Mouse (Mus musculus) heart, embryonic 11.5 days (tissue): ENCODE results near the gene Cacng8. TPM values are rescaled to one million over a fixed set of nuclear protein-coding genes. Genes with fewer than 3 reads are reported as not detected.
A peak's percentile ranks its signal among the peaks of the same experiment; 100 is the strongest.

ENCODE experiments used
- ATAC-seq: fragments of 200-750 bp; cut with Nextera tagmentation; replicated peaks from 2 replicates; pipeline ENCODE4 v1.8.0; 2017; ENCODE audit warnings: moderate library complexity; ENCODE audit not compliant: insufficient number of reproducible peaks, low FRiP score, low TSS enrichment
- H3K27ac ChIP-seq: fragments of 300-500 bp; sonication (generic); 2 replicates; pipeline ENCODE4 v1.5.1; 2014; ENCODE audit warnings: mild to moderate bottlenecking, low read depth, low read length
- H3K27me3 ChIP-seq: fragments of 300-500 bp; sonication (generic); 2 replicates; pipeline ENCODE4 v1.6.1; 2014; ENCODE audit warnings: mild to moderate bottlenecking, low read length, mixed read lengths; ENCODE audit not compliant: control insufficient read depth, insufficient read depth
- H3K36me3 ChIP-seq: fragments of 300-500 bp; sonication (generic); 2 replicates; pipeline ENCODE4 v1.6.1; 2014; ENCODE audit warnings: mild to moderate bottlenecking, low read length, moderate library complexity, mixed read lengths; ENCODE audit not compliant: control insufficient read depth, insufficient read depth
- H3K4me1 ChIP-seq: fragments of 300-500 bp; sonication (generic); 2 replicates; pipeline ENCODE4 v1.6.1; 2014; ENCODE audit warnings: low read length; ENCODE audit not compliant: control insufficient read depth, insufficient read depth
- H3K4me2 ChIP-seq: fragments of 300-500 bp; sonication (generic); 2 replicates; pipeline ENCODE4 v1.6.1; 2014; ENCODE audit warnings: mild to moderate bottlenecking, moderate library complexity
- H3K4me3 ChIP-seq: fragments of 300-500 bp; sonication (generic); 2 replicates; pipeline ENCODE4 v1.5.1; 2014; ENCODE audit warnings: low read depth, low read length
- H3K9ac ChIP-seq: fragments of 300-500 bp; sonication (generic); 2 replicates; pipeline ENCODE4 v1.6.1; 2014; ENCODE audit warnings: mild to moderate bottlenecking, low read depth, low read length, moderate library complexity
- H3K9me3 ChIP-seq: fragments of 300-500 bp; sonication (generic); replicated peaks from 2 replicates; pipeline ENCODE4 v1.6.1; 2016; ENCODE audit warnings: low read length; ENCODE audit not compliant: control insufficient read depth
- WGBS: fragments of 180-500 bp; shearing (Covaris S2); extraction: QIAGEN DNeasy Blood & Tissue Kit; methylation state at CpG from one replicate; pipeline ENCODE4 v1.1.7; 2014; ENCODE audit not compliant: insufficient replicate concordance; 5-methylcytosine and 5-hydroxymethylcytosine counted together
- polyA plus RNA-seq: library from polyadenylated mRNA; unstranded; fragments of >200 nt; fragmentation: Nextera tagmentation; extraction: Ambion mirVana; gene quantifications from 2 replicates; pipeline ENCODE4 v1.2.1, GENCODE M21; 2014

The Cacng8 gene
- polyA plus RNA-seq, 1 experiment from 2014 or later, result 1.7 TPM

DNA sequence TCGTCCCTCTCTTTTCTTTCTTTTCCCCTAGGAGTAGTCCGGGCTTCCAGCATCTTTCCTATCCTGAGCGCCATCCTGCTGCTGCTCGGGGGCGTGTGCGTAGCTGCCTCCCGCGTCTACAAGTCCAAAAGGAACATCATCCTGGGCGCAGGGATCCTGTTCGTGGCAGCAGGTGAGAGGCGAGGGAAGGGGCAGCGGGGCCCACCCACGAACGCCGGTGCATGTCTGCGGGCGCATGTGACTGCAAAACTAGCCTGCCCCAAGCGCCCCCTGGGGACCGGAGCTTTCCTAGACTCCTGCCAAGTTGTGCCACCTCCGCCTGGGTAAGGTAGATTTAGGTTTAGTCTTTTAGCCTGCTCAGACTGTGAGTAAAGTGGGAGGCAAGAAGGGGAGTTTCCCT lies 21.6 kb downstream of the Cacng8 start:
- no peaks in the 10 kb centered on the region for H3K36me3 ChIP-seq
- H3K9me3 ChIP-seq, result peaks cover 5% of the 10 kb centered on the region; the same call in 1 of the 2 replicates
- 2% methylated on average over 20 of the region's 20 CpGs for WGBS
- H3K4me1 ChIP-seq, result peaks cover 10% of the 10 kb centered on the region; the same call in 1 of the 2 replicates
- H3K27ac ChIP-seq, result no peak overlapping the region
- H3K4me3 ChIP-seq, result peak overlapping the region; percentile 45
- peak overlapping the region; percentile 73 for H3K4me2 ChIP-seq
- peaks cover 58% of the 10 kb centered on the region for H3K27me3 ChIP-seq
- ATAC-seq, result no peak
- H3K9ac ChIP-seq, result no peak overlapping the region

DNA sequence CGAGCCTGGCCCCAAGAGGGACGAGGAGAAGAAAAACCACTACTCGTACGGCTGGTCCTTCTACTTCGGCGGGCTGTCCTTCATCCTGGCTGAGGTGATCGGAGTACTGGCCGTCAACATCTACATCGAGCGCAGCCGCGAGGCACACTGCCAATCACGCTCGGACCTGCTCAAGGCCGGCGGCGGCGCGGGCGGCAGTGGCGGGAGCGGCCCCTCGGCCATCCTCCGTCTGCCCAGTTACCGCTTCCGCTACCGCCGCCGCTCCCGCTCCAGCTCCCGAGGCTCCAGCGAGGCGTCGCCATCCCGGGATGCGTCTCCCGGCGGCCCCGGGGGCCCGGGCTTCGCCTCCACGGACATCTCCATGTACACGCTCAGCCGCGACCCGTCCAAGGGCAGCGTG lies 24.4 kb downstream of the Cacng8 start:
- Histone ChIP-seq H3K4me1 (peaks cover 10% of the 10 kb centered on the region; the same call in 1 of the 2 replicates), H3K9me3 (peaks cover 5% of the 10 kb centered on the region; the same call in 1 of the 2 replicates), H3K36me3 (no peaks in the 10 kb centered on the region), H3K27ac (no peak overlapping the region), H3K4me2 (peak overlapping the region; percentile 100), H3K27me3 (peaks cover 82% of the 10 kb centered on the region), H3K4me3 (peak overlapping the region; percentile 66), H3K9ac (peak overlapping the region; percentile 59)
- under 1% methylated on average over 32 of the region's 47 CpGs for WGBS
- no peak; the same call in 1 of the 2 replicates for ATAC-seq

DNA sequence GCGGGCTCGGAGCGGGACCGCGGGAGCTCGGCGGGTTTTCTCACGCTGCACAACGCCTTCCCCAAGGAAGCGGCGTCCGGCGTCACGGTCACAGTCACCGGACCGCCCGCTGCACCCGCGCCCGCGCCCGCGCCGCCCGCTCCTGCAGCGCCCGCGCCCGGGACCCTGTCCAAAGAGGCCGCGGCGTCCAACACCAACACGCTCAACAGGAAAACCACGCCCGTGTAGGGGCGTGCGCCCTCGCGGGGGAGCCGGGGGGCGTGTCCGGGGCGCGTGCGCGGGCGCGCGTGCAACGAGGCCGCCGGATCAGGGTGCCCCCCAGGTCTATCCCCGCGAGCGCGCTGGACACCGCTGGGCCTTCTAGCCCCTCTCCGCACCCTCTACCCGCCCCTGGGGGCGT lies 24.9 kb downstream of the Cacng8 start:
- ATAC-seq, result no peak
- no peaks in the 10 kb centered on the region for H3K36me3 ChIP-seq
- WGBS, result under 1% methylated on average over 36 of the region's 60 CpGs
- no peak overlapping the region for H3K27ac ChIP-seq
- peaks cover 80% of the 10 kb centered on the region for H3K27me3 ChIP-seq
- peaks cover 10% of the 10 kb centered on the region; the same call in 1 of the 2 replicates for H3K4me1 ChIP-seq
- peak overlapping the region; percentile 59; the same call in 1 of the 2 replicates for H3K9ac ChIP-seq
- H3K9me3 ChIP-seq, result peaks cover 5% of the 10 kb centered on the region; the same call in 1 of the 2 replicates
- H3K4me3 ChIP-seq, result peak overlapping the region; percentile 66
- H3K4me2 ChIP-seq, result peak overlapping the region; percentile 100

DNA sequence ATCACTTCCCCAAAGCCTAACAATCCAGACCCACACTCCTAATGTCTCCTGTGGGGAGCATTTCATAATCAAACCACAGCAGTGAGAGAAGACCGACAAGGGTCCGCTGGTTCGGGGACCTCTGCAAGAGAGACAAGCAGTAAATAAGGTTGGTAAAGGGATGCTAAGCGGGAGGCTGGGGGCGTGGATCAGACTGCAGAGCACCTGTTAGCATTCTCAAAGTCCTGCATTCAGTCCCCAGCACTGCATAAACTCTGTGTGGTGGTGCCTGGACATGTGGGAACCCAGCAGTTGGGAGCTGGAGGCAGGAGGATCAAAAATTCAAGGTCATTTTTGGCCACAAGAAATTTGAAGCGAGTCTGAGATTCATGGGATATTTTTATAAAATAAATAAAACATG lies 29.5 kb downstream of the Cacng8 start:
- Histone ChIP-seq H3K4me1 (0 out of 2 replicates have a peak, but pooled peaks cover 3% of the 10 kb centered on the region), H3K9ac (no peak overlapping the region), H3K27me3 (peaks cover 77% of the 10 kb centered on the region), H3K27ac (no peak overlapping the region), H3K9me3 (peaks cover 5% of the 10 kb centered on the region; the same call in 1 of the 2 replicates), H3K36me3 (no peaks in the 10 kb centered on the region), H3K4me3 (no peak overlapping the region), H3K4me2 (no peak overlapping the region)
- no peak for ATAC-seq
- WGBS, result 37% methylated on average over 6 of the region's 6 CpGs

DNA sequence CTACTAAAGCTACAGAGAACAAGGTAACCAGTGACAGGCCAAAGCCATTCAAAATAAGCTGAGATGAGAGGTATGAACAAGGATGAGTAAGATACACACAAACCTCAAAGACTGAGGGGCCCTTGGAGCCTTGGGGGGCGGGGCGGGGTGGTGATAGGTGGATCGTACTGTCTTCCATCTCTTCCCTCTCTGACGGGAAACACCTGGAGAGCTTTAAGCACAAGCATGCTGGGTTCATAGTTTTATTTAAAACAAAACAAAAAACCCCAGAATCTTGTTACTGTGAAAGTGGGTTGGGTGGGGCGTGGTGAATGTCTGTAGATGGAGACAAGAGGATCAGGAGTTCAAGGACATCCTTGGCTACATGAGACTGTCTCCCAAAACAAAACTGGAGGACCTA lies 30.0 kb downstream of the Cacng8 start:
- ATAC-seq, result no peak
- Histone ChIP-seq H3K4me1 (0 out of 2 replicates have a peak, but pooled peaks cover 3% of the 10 kb centered on the region), H3K4me2 (no peak overlapping the region), H3K9me3 (peaks cover 5% of the 10 kb centered on the region; the same call in 1 of the 2 replicates), H3K9ac (no peak overlapping the region), H3K36me3 (no peaks in the 10 kb centered on the region), H3K27ac (no peak overlapping the region), H3K4me3 (no peak overlapping the region), H3K27me3 (peaks cover 79% of the 10 kb centered on the region)
- WGBS, result 56% methylated on average over 5 of the region's 5 CpGs

DNA sequence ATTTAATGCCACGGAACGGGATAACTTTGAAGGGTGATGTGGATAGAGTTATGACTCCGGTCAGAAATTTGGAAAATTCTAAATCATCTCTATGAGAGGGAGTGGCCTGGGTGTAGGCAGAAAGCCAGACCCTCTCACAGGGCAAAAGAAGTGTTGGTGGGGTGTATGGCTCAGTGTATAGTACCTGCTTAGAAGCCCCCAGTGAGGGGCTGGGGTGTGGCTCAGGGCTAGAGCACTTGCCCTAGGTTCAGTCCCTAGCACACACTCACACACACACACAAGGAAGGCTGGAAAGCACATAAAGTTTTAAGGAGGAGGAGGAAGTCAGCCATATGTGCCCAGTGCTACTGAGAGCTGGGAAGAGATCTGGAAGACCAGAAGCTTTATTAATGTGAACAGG lies 30.8 kb downstream of the Cacng8 start:
- no peak overlapping the region for H3K4me3 ChIP-seq
- no peak overlapping the region for H3K4me2 ChIP-seq
- H3K27ac ChIP-seq, result no peak overlapping the region
- no peak for ATAC-seq
- no peaks in the 10 kb centered on the region for H3K36me3 ChIP-seq
- WGBS, result 81% methylated on average over 3 of the region's 3 CpGs
- no peaks in the 10 kb centered on the region for H3K4me1 ChIP-seq
- H3K9me3 ChIP-seq, result peaks cover 1% of the 10 kb centered on the region; the same call in 1 of the 2 replicates
- peaks cover 71% of the 10 kb centered on the region for H3K27me3 ChIP-seq
- H3K9ac ChIP-seq, result no peak overlapping the region

DNA sequence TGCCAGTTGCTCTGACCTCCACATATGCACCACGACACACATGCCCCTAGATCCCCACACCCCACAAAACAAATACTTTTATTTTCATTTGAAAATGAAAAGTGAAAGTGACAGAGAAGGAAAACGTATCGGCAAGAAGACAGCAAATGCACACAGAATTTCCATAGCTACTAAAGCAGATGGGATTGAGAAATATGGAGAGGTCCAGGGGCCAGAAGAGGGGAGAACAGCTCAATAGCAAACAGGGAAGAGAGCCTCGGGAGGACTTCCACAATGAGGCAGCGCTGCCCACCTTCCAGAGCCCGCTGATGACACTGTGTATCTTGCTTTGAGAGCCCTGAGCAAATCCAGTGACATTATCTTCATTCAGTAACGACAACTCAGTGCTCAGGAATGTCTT lies 31.6 kb downstream of the Cacng8 start:
- ATAC-seq, result no peak
- no peak overlapping the region for H3K4me3 ChIP-seq
- no peaks in the 10 kb centered on the region for H3K36me3 ChIP-seq
- peaks cover 65% of the 10 kb centered on the region for H3K27me3 ChIP-seq
- no peaks in the 10 kb centered on the region for H3K9me3 ChIP-seq
- WGBS, result 49% methylated on average over 7 of the region's 7 CpGs
- no peak overlapping the region for H3K27ac ChIP-seq
- H3K4me1 ChIP-seq, result no peaks in the 10 kb centered on the region
- H3K4me2 ChIP-seq, result no peak overlapping the region; the same call in 1 of the 2 replicates
- H3K9ac ChIP-seq, result no peak overlapping the region

DNA sequence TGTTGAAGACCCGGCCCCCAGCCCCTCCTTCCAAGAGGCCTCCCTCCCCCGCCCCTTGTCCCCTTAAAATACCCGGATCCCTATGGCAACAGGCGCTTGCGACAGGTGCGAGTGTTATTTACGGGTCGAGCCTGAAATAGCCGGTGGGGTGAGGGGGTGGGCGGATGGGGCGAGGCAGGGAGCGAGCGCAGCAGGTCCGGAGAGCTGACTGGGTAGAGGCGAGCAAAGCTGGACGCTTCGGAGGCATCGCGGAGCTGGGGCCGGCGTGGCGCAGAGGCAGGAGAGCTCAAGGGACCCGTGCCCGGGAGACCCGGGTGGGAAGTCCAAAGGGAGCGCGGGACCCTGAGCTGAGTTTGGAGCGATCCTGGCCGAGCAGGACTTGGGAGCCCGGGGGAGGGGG lies 32.9 kb downstream of the Cacng8 start:
- WGBS, result under 1% methylated on average over 30 of the region's 30 CpGs
- Histone ChIP-seq H3K9ac (peak overlapping the region; percentile 63), H3K36me3 (no peaks in the 10 kb centered on the region), H3K4me1 (no peaks in the 10 kb centered on the region), H3K9me3 (no peaks in the 10 kb centered on the region), H3K27ac (no peak overlapping the region), H3K4me3 (peak overlapping the region; percentile 39), H3K4me2 (peak overlapping the region; percentile 64), H3K27me3 (peaks cover 54% of the 10 kb centered on the region)
- ATAC-seq, result peak; percentile 43; the same call in 1 of the 2 replicates

DNA sequence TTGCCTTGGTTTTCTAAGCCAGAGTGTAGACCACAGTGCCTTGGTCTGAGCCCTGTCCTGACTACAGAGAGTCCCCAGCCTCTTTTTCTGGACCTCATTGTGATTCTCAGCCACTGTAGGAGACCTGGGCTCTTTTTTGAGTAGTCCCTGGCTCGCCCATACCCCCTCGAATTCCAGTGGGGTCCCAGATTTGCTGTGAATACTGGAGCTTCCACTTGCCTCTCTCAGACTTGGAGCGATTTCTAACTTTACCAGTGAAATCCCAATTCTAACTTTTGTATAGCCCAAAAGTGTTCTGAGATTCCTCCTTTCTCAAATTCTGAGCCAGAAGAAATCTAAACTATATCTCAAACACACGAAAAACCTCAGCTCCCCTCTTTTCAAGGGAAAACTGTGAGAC lies 33.4 kb downstream of the Cacng8 start, which contains the start of gene Cacng6:
Gene Cacng6 (plus strand): TSS at position 301 of the 400 bp plus-strand sequence.
- Histone ChIP-seq H3K4me1 (no peaks in the 10 kb centered on the region), H3K4me3 (peak within 1 kb of the TSS; percentile 39), H3K9me3 (no peaks in the 10 kb centered on the region), H3K36me3 (no peaks in the 10 kb centered on the region), H3K4me2 (peak within 1 kb of the TSS; percentile 64), H3K27me3 (peaks cover 50% of the 10 kb centered on the region), H3K9ac (peak within 1 kb of the TSS; percentile 63), H3K27ac (no peak within 1 kb of the TSS)
- no peak for ATAC-seq
- WGBS, result 25% methylated on average over 4 of the region's 4 CpGs
